Mouse (Mus musculus) CD4-positive naive resting alpha-beta T cell, adult 76 days (primary cell): ENCODE data around the gene Mapk9. TPM values are rescaled to one million over a fixed set of nuclear protein-coding genes. Genes with fewer than 3 reads are reported as not detected.

Source experiments
- total RNA-seq: library from RNA; stranded (reverse); gene quantifications from one replicate; pipeline ENCODE4 v1.2.4, GENCODE M21; 2023

Gene Mapk9
- 51.0 TPM for total RNA-seq

DNA sequence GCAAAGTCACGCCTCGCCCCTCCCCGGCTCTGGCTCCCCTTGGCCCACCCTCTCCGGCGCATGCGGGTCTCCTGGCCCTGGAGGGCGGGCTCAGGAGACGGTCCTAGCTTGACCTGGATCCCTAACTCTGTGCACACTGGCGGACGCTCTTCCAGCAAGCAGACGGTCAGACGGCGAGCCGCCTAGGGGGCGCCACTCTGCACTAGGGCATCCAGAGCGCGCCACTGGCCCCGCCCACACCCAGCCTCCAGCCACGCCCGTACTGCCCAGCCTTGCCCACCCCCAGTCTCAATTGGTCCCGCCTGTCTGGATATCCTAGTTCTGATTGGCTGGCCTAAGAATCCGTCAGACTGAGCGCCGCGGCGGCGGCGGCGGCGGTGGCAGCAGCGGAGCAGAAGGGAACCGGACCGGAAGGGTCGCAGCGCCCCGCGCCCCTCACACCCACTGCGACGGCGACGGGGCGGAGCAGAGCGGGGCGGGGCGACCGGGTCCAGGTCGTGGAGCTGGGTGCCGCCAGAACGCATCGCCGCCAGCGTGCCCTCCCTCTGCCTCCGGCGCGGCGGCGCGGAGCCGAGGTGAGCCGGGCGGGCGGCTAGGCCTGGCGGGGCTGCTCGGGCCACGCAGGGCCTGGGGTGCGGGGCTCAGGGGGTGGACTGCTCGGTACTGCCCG, at the start of gene Mapk9:
Mapk9 (plus strand) TSS at position 351 of the 670 bp plus-strand sequence.

DNA sequence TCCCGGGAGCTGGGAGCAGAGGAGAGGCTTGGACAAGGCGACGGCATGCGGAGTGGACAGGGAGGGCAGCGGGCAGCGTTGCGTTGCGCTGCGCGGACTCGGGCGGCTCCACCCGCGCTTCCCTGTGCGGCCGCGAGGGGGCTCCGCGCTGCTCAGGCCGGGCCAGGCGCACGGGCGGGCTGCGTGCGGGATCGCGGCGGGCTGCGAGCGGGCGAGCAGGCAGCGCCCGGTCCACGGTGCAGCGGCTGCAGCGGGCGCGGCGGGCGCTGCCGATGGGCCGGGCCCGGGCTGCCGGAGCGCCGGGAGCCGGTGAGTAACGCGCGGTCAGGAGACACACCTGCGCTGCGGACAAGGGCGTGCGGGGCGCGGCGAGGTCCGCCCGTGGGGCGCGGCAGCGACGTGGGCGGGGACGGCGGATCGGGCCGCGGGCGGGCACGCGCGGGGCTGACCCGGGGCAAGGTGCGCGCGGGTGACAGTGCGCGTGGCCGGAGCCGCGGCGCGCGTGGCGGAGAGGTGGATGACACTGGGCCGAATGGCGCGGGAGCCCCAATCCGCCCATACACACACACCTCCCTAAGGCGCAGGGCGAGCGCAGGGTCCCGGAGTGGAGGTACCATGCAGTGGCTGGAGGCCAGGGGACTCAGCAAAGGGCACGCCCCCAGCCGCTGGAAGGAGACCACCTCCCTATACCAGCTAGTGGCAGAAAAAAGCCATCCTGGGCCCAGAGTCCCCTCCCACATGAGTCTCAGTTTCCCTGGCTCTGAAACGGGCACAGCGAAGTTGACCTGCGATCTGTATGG, 55.3 kb downstream of the Mapk9 start, which contains the start of gene Rasgef1c:
Rasgef1c (plus strand) TSS at position 177 of the 800 bp plus-strand sequence.

Other genes with a start within 250 kb of the Mapk9 start
- 0.12 TPM for gene Flt4, start 237.5 kb upstream of the Mapk9 start, total RNA-seq
- gene Scgb3a1, start 183.1 kb upstream of the Mapk9 start, total RNA-seq: not detected
- 91.5 TPM for gene Cnot6, start 134.0 kb upstream of the Mapk9 start, total RNA-seq
- gene Gfpt2, start 52.6 kb upstream of the Mapk9 start, total RNA-seq: 0.32 TPM
- gene Rasgef1c, start 55.1 kb downstream of the Mapk9 start, total RNA-seq: not detected
- gene Rnf130, start 178.6 kb downstream of the Mapk9 start, total RNA-seq: 30.7 TPM